22 mouse cellular contexts compared by ENCODE assay signal in genomic region chr3:101588299-101588698, GRCm38 (mm10). TPM values are rescaled to one million over a fixed set of nuclear protein-coding genes. Genes with fewer than 3 reads are reported as not detected.
DNase-seq lines count a peak whose midpoint lies in the region; ATAC-seq and TF ChIP-seq lines count a peak whose summit lies in the region.
"Had no signal": no experiment of that assay in that cellular context is flagged by ENCODE, and none has a peak within 500 bp of the region (broad histone marks: within the 10 kb centered on the region; RNA-seq: fewer than 3 reads in every experiment).

No protein-coding gene starts in this region.

- no peak overlapping the region for H3K9ac ChIP-seq in forebrain, embryonic 11.5 days (ENCODE audit: low read length)
- H3K9ac ChIP-seq: embryonic facial prominence, embryonic 13.5 days; forebrain, embryonic 13.5 days; forebrain, postnatal 0 days; hindbrain, embryonic 13.5 days had no signal

- 65% methylated on average over 7 of the region's 7 CpGs for WGBS in heart, embryonic 10.5 days
- 96% methylated on average over 7 of the region's 7 CpGs for WGBS in forebrain, embryonic 11.5 days

- H3K27me3 ChIP-seq in heart, embryonic 10.5 days (ENCODE audit: insufficient read depth, poor library complexity, severe bottlenecking): no peaks in the 10 kb centered on the region
- no peaks in the 10 kb centered on the region for H3K27me3 ChIP-seq in myocyte (ENCODE audit: control insufficient read depth, insufficient read depth, insufficient read length)
- no peaks in the 10 kb centered on the region for H3K27me3 ChIP-seq in forebrain, embryonic 11.5 days (ENCODE audit: control insufficient read depth, insufficient read depth, low read length)
- H3K27me3 ChIP-seq: CH12.LX; embryonic facial prominence, embryonic 13.5 days; forebrain, embryonic 13.5 days; hindbrain, embryonic 13.5 days; Patski had no signal

- H3K27ac ChIP-seq in heart, embryonic 10.5 days: peak overlapping the region; percentile 65; the same call in 1 of the 2 replicates
- H3K27ac ChIP-seq in forebrain, embryonic 11.5 days (ENCODE audit: low read depth, low read length): no peak overlapping the region
- H3K27ac ChIP-seq: embryonic facial prominence, embryonic 13.5 days; forebrain, embryonic 13.5 days; hindbrain, embryonic 13.5 days; hindbrain, postnatal 0 days had no signal

- ATAC-seq in forebrain, embryonic 11.5 days (replicated peaks; ENCODE audit: low FRiP score): no peak
- ATAC-seq: activated CD4-positive, CD25-positive, alpha-beta regulatory T cell, adult 4 months; forebrain, embryonic 13.5 days; forebrain, postnatal 0 days; hindbrain, postnatal 0 days; Patski had no signal

- peak; percentile 68 for DNase-seq in heart, embryonic 10.5 days (ENCODE audit: low spot score)
- no peak for DNase-seq in heart, postnatal 14 days
- DNase-seq in kidney, adult 18-20 months: peak; percentile 9
- no peak for DNase-seq in kidney, adult 8-10 months
- peak; percentile 57 for DNase-seq in retina, adult 2 months (ENCODE audit: low read depth, low spot score)
- no peak for DNase-seq in retina, postnatal 1 day
- DNase-seq in forebrain, embryonic 11.5 days (ENCODE audit: low spot score): no peak
- DNase-seq: adrenal gland, postnatal 14 days; cerebellum, adult 11-12 months; cerebellum, adult 9-10 months; cerebellum, postnatal 25 days; forebrain, postnatal 0 days; gastrocnemius, postnatal 14 days; kidney, adult 11 months had no signal

- TF ChIP-seq POLR2A in myocyte (IDR thresholded peaks at IDR 0.05; ENCODE audit: insufficient read length, low read depth): no peak

- intact Hi-C loops in heart, postnatal 14 days (cut with DNase I): no loop called here

- no peak overlapping the region for H3K4me2 ChIP-seq in myocyte (ENCODE audit: low read depth)
- no peak overlapping the region for H3K4me2 ChIP-seq in forebrain, embryonic 11.5 days (ENCODE audit: low read depth, low read length, severe bottlenecking)
- H3K4me2 ChIP-seq: embryonic facial prominence, embryonic 13.5 days; forebrain, embryonic 13.5 days; hindbrain, embryonic 13.5 days had no signal

- H3K9me3 ChIP-seq in heart, embryonic 10.5 days: no peaks in the 10 kb centered on the region
- no peaks in the 10 kb centered on the region for H3K9me3 ChIP-seq in forebrain, embryonic 11.5 days (ENCODE audit: control insufficient read depth, low read length)
- H3K9me3 ChIP-seq: embryonic facial prominence, embryonic 13.5 days; forebrain, embryonic 13.5 days; hindbrain, embryonic 13.5 days had no signal

- H3ac ChIP-seq in myocyte (ENCODE audit: control insufficient read depth, insufficient read length): no peak overlapping the region

- H3K79me2 ChIP-seq in myocyte (ENCODE audit: control insufficient read depth, insufficient read depth): no peaks in the 10 kb centered on the region

- no peak overlapping the region for H3K4me3 ChIP-seq in heart, embryonic 10.5 days
- H3K4me3 ChIP-seq in myocyte: no peak overlapping the region
- no peak overlapping the region for H3K4me3 ChIP-seq in forebrain, embryonic 11.5 days (ENCODE audit: low read depth, low read length)
- H3K4me3 ChIP-seq: embryonic facial prominence, embryonic 13.5 days; forebrain, embryonic 13.5 days; hindbrain, embryonic 13.5 days had no signal

- H3K4me1 ChIP-seq in heart, embryonic 10.5 days: peaks cover 33% of the 10 kb centered on the region
- H3K4me1 ChIP-seq in forebrain, embryonic 11.5 days (replicated peaks; ENCODE audit: control insufficient read depth, insufficient read depth, low read length): no peaks in the 10 kb centered on the region

- H3K36me3 ChIP-seq in heart, embryonic 10.5 days: peaks cover 100% of the 10 kb centered on the region
- peaks cover 85% of the 10 kb centered on the region for H3K36me3 ChIP-seq in myocyte (ENCODE audit: control insufficient read depth, insufficient read depth)
- peaks cover 8% of the 10 kb centered on the region; the same call in 1 of the 2 replicates for H3K36me3 ChIP-seq in forebrain, embryonic 11.5 days (ENCODE audit: control insufficient read depth, insufficient read depth, low read length)

TF ChIP-seq in myocyte, 11 proteins besides CTCF, POLR2A, EP300 and RAD21:
- TF ChIP-seq TCF3 (IDR thresholded peaks at IDR 0.05; ENCODE audit: insufficient read length, low read depth) (no peak), REST (IDR thresholded peaks at IDR 0.05; ENCODE audit: insufficient read depth, insufficient read length) (no peak), POLR2AphosphoS2 (IDR thresholded peaks at IDR 0.05; ENCODE audit: insufficient read length, low read depth) (peak; percentile 51)
TF ChIP-seq in myocyte: peak in this region for 1.

RNA-seq across cellular contexts. Expression of gene Atp1a1, which starts 16.2 kb away (rescaled TPM):
- polyA plus RNA-seq in heart, embryonic 10.5 days (2016; fragmentation: Nextera tagmentation; extraction: Ambion mirVana): 164 and 228 TPM in 2 replicates
- 100 to 1,000 TPM; 773 to 866 TPM for total RNA-seq in heart, postnatal 14 days (2021)
- 389 TPM for polyA plus RNA-seq in myocyte (2012; fragmentation: generic; extraction: Trizol)
- polyA plus RNA-seq in forebrain, embryonic 11.5 days (2014; fragmentation: Nextera tagmentation; extraction: Ambion mirVana): 121 and 122 TPM in 2 replicates

Comparison
In these comparisons a context has a peak if more than half of its experiments do, and no peak if none do; other contexts are left out.
1. DNase-seq: peak in heart, embryonic 10.5 days (single experiment), kidney, adult 18-20 months (single experiment) and retina, adult 2 months (single experiment); none in heart, postnatal 14 days (0 of 2), kidney, adult 8-10 months (0 of 2), retina, postnatal 1 day (single experiment) and forebrain, embryonic 11.5 days (single experiment).